Comparison of ENCODE assay signal across 17 mouse cellular contexts in genomic region chr11:96277151-96278044, GRCm38 (mm10). TPM values are rescaled to one million over a fixed set of nuclear protein-coding genes. Genes with fewer than 3 reads are reported as not detected.
A peak's percentile ranks its signal among the peaks of the same experiment; 100 is the strongest.
DNase-seq lines count a peak whose midpoint lies in the region; ATAC-seq and TF ChIP-seq lines count a peak whose summit lies in the region.
"Had no signal": no experiment of that assay in that cellular context is flagged by ENCODE, and none has a peak within 500 bp of the region (broad histone marks: within the 10 kb centered on the region; RNA-seq: fewer than 3 reads in every experiment).

No protein-coding gene starts in this region.

- no peak overlapping the region for H3K27ac ChIP-seq in hindbrain, embryonic 11.5 days (ENCODE audit: low read depth, low read length)
- H3K27ac ChIP-seq in hindbrain, embryonic 12.5 days = no peak overlapping the region
- H3K27ac ChIP-seq in bone marrow macrophage, adult 2 months (ENCODE audit: insufficient read depth, low read depth, low read length) = no peak overlapping the region
- H3K27ac ChIP-seq in intestine, postnatal 0 days (ENCODE audit: low read depth, low read length) = no peak overlapping the region
- peak overlapping the region; percentile 100 for H3K27ac ChIP-seq in neural tube, embryonic 12.5 days
- H3K27ac ChIP-seq: macrophage; midbrain, embryonic 15.5 days had no signal

- peaks cover 94% of the 10 kb centered on the region for H3K27me3 ChIP-seq in hindbrain, embryonic 11.5 days (ENCODE audit: control insufficient read depth, insufficient read depth, low read length)
- peaks cover 97% of the 10 kb centered on the region for H3K27me3 ChIP-seq in hindbrain, embryonic 12.5 days
- H3K27me3 ChIP-seq in intestine, postnatal 0 days (replicated peaks; ENCODE audit: control insufficient read depth, insufficient read depth, low read length) = peaks cover 91% of the 10 kb centered on the region
- H3K27me3 ChIP-seq in neural tube, embryonic 12.5 days (replicated peaks) = peaks cover 3% of the 10 kb centered on the region; the same call in 1 of the 2 replicates

- H3K36me3 ChIP-seq in hindbrain, embryonic 11.5 days (ENCODE audit: control insufficient read depth, insufficient read depth, low read length) = no peaks in the 10 kb centered on the region
- H3K36me3 ChIP-seq in hindbrain, embryonic 12.5 days = no peaks in the 10 kb centered on the region
- H3K36me3 ChIP-seq in intestine, postnatal 0 days (ENCODE audit: control insufficient read depth, insufficient read depth) = no peaks in the 10 kb centered on the region
- no peaks in the 10 kb centered on the region for H3K36me3 ChIP-seq in neural tube, embryonic 12.5 days
- H3K36me3 ChIP-seq: midbrain, embryonic 15.5 days had no signal

- WGBS in hindbrain, embryonic 11.5 days = 2% methylated on average over 35 of the region's 35 CpGs
- WGBS in hindbrain, embryonic 12.5 days = 2% methylated on average over 35 of the region's 35 CpGs
- 5% methylated on average over 35 of the region's 35 CpGs for WGBS in intestine, postnatal 0 days
- WGBS in neural tube, embryonic 12.5 days = under 1% methylated on average over 35 of the region's 35 CpGs

- no peak overlapping the region for H3K4me3 ChIP-seq in hindbrain, embryonic 11.5 days (ENCODE audit: low read depth, low read length)
- H3K4me3 ChIP-seq in hindbrain, embryonic 12.5 days = no peak overlapping the region
- H3K4me3 ChIP-seq in bone marrow macrophage, adult 2 months (ENCODE audit: insufficient read depth, low read length) = no peak overlapping the region
- H3K4me3 ChIP-seq in intestine, postnatal 0 days (ENCODE audit: low read depth, low read length) = no peak overlapping the region; the same call in none of the 2 replicates
- peak overlapping the region; percentile 95 for H3K4me3 ChIP-seq in neural tube, embryonic 12.5 days
- H3K4me3 ChIP-seq: erythroblast, embryonic 14.5 days; midbrain, embryonic 15.5 days had no signal

- no peak for TF ChIP-seq POLR2A in bone marrow macrophage, adult 2 months (IDR thresholded peaks at IDR 0.05; ENCODE audit: borderline replicate concordance, low read depth, low read length)

- H3K9ac ChIP-seq in hindbrain, embryonic 11.5 days (ENCODE audit: low read depth, low read length) = 0 out of 2 replicates have a peak overlapping the region, but pooled peaks have one; percentile 20
- no peak overlapping the region for H3K9ac ChIP-seq in hindbrain, embryonic 12.5 days
- H3K9ac ChIP-seq in intestine, postnatal 0 days (ENCODE audit: low read depth, low read length) = no peak overlapping the region
- peak overlapping the region; percentile 100 for H3K9ac ChIP-seq in neural tube, embryonic 12.5 days
- H3K9ac ChIP-seq: midbrain, embryonic 15.5 days had no signal

- intact Hi-C loops in left cerebral cortex, postnatal 4 days (cut with DNase I) = loop anchor here (2.0 kb wide), 1 partner anchor 583 kb away; no protein-coding TSS in a partner anchor

- TF ChIP-seq CTCF in bone marrow macrophage, adult 2 months (IDR thresholded peaks at IDR 0.05; ENCODE audit: low read depth, low read length) = 0 out of 2 replicates have a peak, but pooled peaks have one; percentile 8
- TF ChIP-seq CTCF in intestine, postnatal 0 days (IDR thresholded peaks at IDR 0.05; ENCODE audit: low read depth) = no peak

- no peak overlapping the region for H3K4me2 ChIP-seq in hindbrain, embryonic 11.5 days (replicated peaks; ENCODE audit: low read depth, low read length)
- H3K4me2 ChIP-seq in hindbrain, embryonic 12.5 days (replicated peaks) = no peak overlapping the region
- peak overlapping the region; percentile 44 for H3K4me2 ChIP-seq in intestine, postnatal 0 days (replicated peaks; ENCODE audit: low read depth)
- peak overlapping the region; percentile 100 for H3K4me2 ChIP-seq in neural tube, embryonic 12.5 days (replicated peaks)
- H3K4me2 ChIP-seq: midbrain, embryonic 15.5 days had no signal

- no peak for DNase-seq in hindbrain, embryonic 11.5 days (ENCODE audit: low spot score)
- DNase-seq in right cerebral cortex, adult 2 months (ENCODE audit: low spot score in 2 of 2) = no peak
- no peak for DNase-seq in thymus, postnatal 4 days
- DNase-seq in left cerebral cortex, postnatal 4 days = no peak
- DNase-seq: cerebellum, adult 11-12 months; heart, postnatal 10 days; layer of hippocampus, adult 9-11 months; spleen, adult 18-20 months; thymus, adult 18-20 months had no signal

- ATAC-seq in hindbrain, embryonic 11.5 days (ENCODE audit: low FRiP score) = no peak
- ATAC-seq in hindbrain, embryonic 12.5 days (ENCODE audit: low FRiP score) = no peak
- 0 out of 2 replicates have a peak, but pooled peaks have one; percentile 6 for ATAC-seq in intestine, postnatal 0 days
- ATAC-seq in neural tube, embryonic 12.5 days (ENCODE audit: low FRiP score, low read depth) = no peak
- ATAC-seq: midbrain, embryonic 15.5 days had no signal

- no peaks in the 10 kb centered on the region for H3K9me3 ChIP-seq in hindbrain, embryonic 11.5 days (ENCODE audit: control insufficient read depth, low read length)
- H3K9me3 ChIP-seq in hindbrain, embryonic 12.5 days (replicated peaks) = no peaks in the 10 kb centered on the region
- no peaks in the 10 kb centered on the region for H3K9me3 ChIP-seq in intestine, postnatal 0 days (ENCODE audit: control insufficient read depth)
- H3K9me3 ChIP-seq in neural tube, embryonic 12.5 days = no peaks in the 10 kb centered on the region
- H3K9me3 ChIP-seq: midbrain, embryonic 15.5 days had no signal

- no peaks in the 10 kb centered on the region for H3K4me1 ChIP-seq in hindbrain, embryonic 11.5 days (replicated peaks; ENCODE audit: control insufficient read depth, insufficient read depth, low read length)
- peaks cover 1% of the 10 kb centered on the region for H3K4me1 ChIP-seq in hindbrain, embryonic 12.5 days
- no peaks in the 10 kb centered on the region for H3K4me1 ChIP-seq in bone marrow macrophage, adult 2 months (ENCODE audit: control insufficient read depth, insufficient read depth, low read length)
- H3K4me1 ChIP-seq in intestine, postnatal 0 days (replicated peaks; ENCODE audit: control insufficient read depth, insufficient read depth, low read length) = no peaks in the 10 kb centered on the region
- peaks cover 69% of the 10 kb centered on the region for H3K4me1 ChIP-seq in neural tube, embryonic 12.5 days

RNA-seq across cellular contexts. Expression of gene Hoxb8, which starts 4.3 kb away (rescaled TPM):
- polyA plus RNA-seq in hindbrain, embryonic 11.5 days (2014; fragmentation: Nextera tagmentation; extraction: Ambion mirVana) = 3.1 and 7.0 TPM in 2 replicates
- 4.4 and 8.1 TPM in 2 replicates for polyA plus RNA-seq in hindbrain, embryonic 12.5 days (2016; fragmentation: Nextera tagmentation; extraction: Ambion mirVana)
- polyA plus RNA-seq in bone marrow macrophage, adult 2 months (2012; ENCODE audit: insufficient read depth, insufficient read length, missing spikeins) = not detected in 2 replicates
- polyA plus RNA-seq in intestine, postnatal 0 days (2015; fragmentation: Nextera tagmentation; extraction: Ambion mirVana) = 1.0 and 1.1 TPM in 2 replicates
- polyA plus RNA-seq in neural tube, embryonic 12.5 days (2016; fragmentation: Nextera tagmentation; extraction: Ambion mirVana) = 35.7 and 53.3 TPM in 2 replicates
- not detected for total RNA-seq in left cerebral cortex, postnatal 4 days (2021)
- total RNA-seq: heart, postnatal 10 days; liver, adult 2 months had no signal
- polyA plus RNA-seq: erythroblast, embryonic 14.5 days; macrophage; midbrain, embryonic 15.5 days had no signal

RNA-seq across cellular contexts. Expression of gene Hoxb9, which starts 6.1 kb away (rescaled TPM):
- polyA plus RNA-seq in hindbrain, embryonic 11.5 days (2014; fragmentation: Nextera tagmentation; extraction: Ambion mirVana) = 0.80 and 3.2 TPM in 2 replicates
- 0.36 and 0.46 TPM in 2 replicates for polyA plus RNA-seq in hindbrain, embryonic 12.5 days (2016; fragmentation: Nextera tagmentation; extraction: Ambion mirVana)
- not detected in 2 replicates for polyA plus RNA-seq in bone marrow macrophage, adult 2 months (2012; ENCODE audit: insufficient read depth, insufficient read length, missing spikeins)
- polyA plus RNA-seq in intestine, postnatal 0 days (2015; fragmentation: Nextera tagmentation; extraction: Ambion mirVana) = 0.37 and 1.5 TPM in 2 replicates
- 76.1 and 90.5 TPM in 2 replicates for polyA plus RNA-seq in neural tube, embryonic 12.5 days (2016; fragmentation: Nextera tagmentation; extraction: Ambion mirVana)
- not detected for total RNA-seq in left cerebral cortex, postnatal 4 days (2021)
- total RNA-seq: heart, postnatal 10 days; liver, adult 2 months had no signal
- polyA plus RNA-seq: erythroblast, embryonic 14.5 days; liver, adult 2 months; macrophage; midbrain, embryonic 15.5 days had no signal

RNA-seq across cellular contexts. Expression of gene Hoxb7, which starts 9.0 kb away (rescaled TPM):
- polyA plus RNA-seq in hindbrain, embryonic 11.5 days (2014; fragmentation: Nextera tagmentation; extraction: Ambion mirVana) = 4.0 and 11.2 TPM in 2 replicates
- 9.6 and 11.0 TPM in 2 replicates for polyA plus RNA-seq in hindbrain, embryonic 12.5 days (2016; fragmentation: Nextera tagmentation; extraction: Ambion mirVana)
- not detected in 2 replicates for polyA plus RNA-seq in bone marrow macrophage, adult 2 months (2012; ENCODE audit: insufficient read depth, insufficient read length, missing spikeins)
- polyA plus RNA-seq in intestine, postnatal 0 days (2015; fragmentation: Nextera tagmentation; extraction: Ambion mirVana) = 7.6 and 8.5 TPM in 2 replicates
- 97.1 and 101 TPM in 2 replicates for polyA plus RNA-seq in neural tube, embryonic 12.5 days (2016; fragmentation: Nextera tagmentation; extraction: Ambion mirVana)
- total RNA-seq in left cerebral cortex, postnatal 4 days (2021) = not detected
- total RNA-seq: heart, postnatal 10 days had no signal
- polyA plus RNA-seq: erythroblast, embryonic 14.5 days; macrophage; midbrain, embryonic 15.5 days had no signal

RNA-seq across cellular contexts. Expression of gene Hoxb6, which starts 14.9 kb away (rescaled TPM):
- polyA plus RNA-seq in hindbrain, embryonic 11.5 days (2014; fragmentation: Nextera tagmentation; extraction: Ambion mirVana) = 15.9 and 38.5 TPM in 2 replicates
- polyA plus RNA-seq in hindbrain, embryonic 12.5 days (2016; fragmentation: Nextera tagmentation; extraction: Ambion mirVana) = 60.0 and 64.5 TPM in 2 replicates
- polyA plus RNA-seq in bone marrow macrophage, adult 2 months (2012; ENCODE audit: insufficient read depth, insufficient read length, missing spikeins) = not detected in 2 replicates
- polyA plus RNA-seq in intestine, postnatal 0 days (2015; fragmentation: Nextera tagmentation; extraction: Ambion mirVana) = 5.7 and 6.4 TPM in 2 replicates
- polyA plus RNA-seq in neural tube, embryonic 12.5 days (2016; fragmentation: Nextera tagmentation; extraction: Ambion mirVana) = 145 and 151 TPM in 2 replicates
- total RNA-seq in left cerebral cortex, postnatal 4 days (2021) = not detected
- total RNA-seq: heart, postnatal 10 days; liver, adult 2 months had no signal
- polyA plus RNA-seq: erythroblast, embryonic 14.5 days; macrophage had no signal

RNA-seq across cellular contexts. Expression of gene Hoxb5, which starts 25.7 kb away (rescaled TPM):
- polyA plus RNA-seq in hindbrain, embryonic 11.5 days (2014; fragmentation: Nextera tagmentation; extraction: Ambion mirVana) = 33.1 and 42.5 TPM in 2 replicates
- 74.3 and 126 TPM in 2 replicates for polyA plus RNA-seq in hindbrain, embryonic 12.5 days (2016; fragmentation: Nextera tagmentation; extraction: Ambion mirVana)
- not detected in 2 replicates for polyA plus RNA-seq in bone marrow macrophage, adult 2 months (2012; ENCODE audit: insufficient read depth, insufficient read length, missing spikeins)
- 14.7 and 15.8 TPM in 2 replicates for polyA plus RNA-seq in intestine, postnatal 0 days (2015; fragmentation: Nextera tagmentation; extraction: Ambion mirVana)
- polyA plus RNA-seq in neural tube, embryonic 12.5 days (2016; fragmentation: Nextera tagmentation; extraction: Ambion mirVana) = 79.2 and 94.7 TPM in 2 replicates
- not detected for total RNA-seq in left cerebral cortex, postnatal 4 days (2021)
- polyA plus RNA-seq: erythroblast, embryonic 14.5 days; macrophage had no signal

Comparison
In these comparisons a context has a peak if more than half of its experiments do, and no peak if none do; other contexts are left out.
1. H3K9ac ChIP-seq: peak in hindbrain, embryonic 11.5 days (single experiment) and neural tube, embryonic 12.5 days (single experiment); none in hindbrain, embryonic 12.5 days (single experiment) and intestine, postnatal 0 days (single experiment).
2. H3K4me2 ChIP-seq: peak in intestine, postnatal 0 days (single experiment) and neural tube, embryonic 12.5 days (single experiment); none in hindbrain, embryonic 11.5 days (single experiment) and hindbrain, embryonic 12.5 days (single experiment).
3. RNA of gene Hoxb9, which starts 6.1 kb away (polyA plus RNA-seq): 76.1 to 90.5 TPM in neural tube, embryonic 12.5 days; 0.37 to 1.5 TPM in intestine, postnatal 0 days, 0.80 to 3.2 TPM in hindbrain, embryonic 11.5 days, 0.36 to 0.46 TPM in hindbrain, embryonic 12.5 days and not detected in bone marrow macrophage, adult 2 months; every median in the first group is over 10 times any median in the second.